Mouse (Mus musculus): ENCODE data around the gene Ddhd1. TPM values are rescaled to one million over a fixed set of nuclear protein-coding genes. Genes with fewer than 3 reads are reported as not detected.
A peak's percentile ranks its signal among the peaks of the same experiment; 100 is the strongest.

The Ddhd1 gene
- polyA plus RNA-seq, 1 experiment from 2014 or later = 9.0 TPM

- Histone ChIP-seq H3K4me1 (peaks cover 18% of the 10 kb centered on the region), H3K9ac (no peak overlapping the region), H3K4me3 (replicated peaks) (no peak overlapping the region), H3K4me2 (no peak overlapping the region), H3K36me3 (no peaks in the 10 kb centered on the region), H3K27me3 (replicated peaks) (no peaks in the 10 kb centered on the region), H3K9me3 (no peaks in the 10 kb centered on the region), H3K27ac (no peak overlapping the region)
- WGBS = 94% methylated on average over 1 of the region's 1 CpGs
- peak; percentile 23; the same call in 1 of the 2 replicates for ATAC-seq (ENCODE audit: insufficient read depth, low FRiP score, low read depth)
Measured at GRCm38 (mm10) chr14:45563577-45563976, 94.4 kb downstream of the Ddhd1 start.

- no peak overlapping the region for H3K4me2 ChIP-seq
- no peaks in the 10 kb centered on the region for H3K9me3 ChIP-seq
- 63% methylated on average over 6 of the region's 6 CpGs for WGBS
- H3K36me3 ChIP-seq = no peaks in the 10 kb centered on the region
- H3K27ac ChIP-seq = no peak overlapping the region
- peaks cover 18% of the 10 kb centered on the region for H3K4me1 ChIP-seq
- no peaks in the 10 kb centered on the region for H3K27me3 ChIP-seq (replicated peaks)
- ATAC-seq (ENCODE audit: insufficient read depth, low FRiP score, low read depth) = no peak
- no peak overlapping the region for H3K9ac ChIP-seq
- no peak overlapping the region for H3K4me3 ChIP-seq (replicated peaks)
Measured at GRCm38 (mm10) chr14:45561681-45562080, 96.3 kb downstream of the Ddhd1 start.

DNA sequence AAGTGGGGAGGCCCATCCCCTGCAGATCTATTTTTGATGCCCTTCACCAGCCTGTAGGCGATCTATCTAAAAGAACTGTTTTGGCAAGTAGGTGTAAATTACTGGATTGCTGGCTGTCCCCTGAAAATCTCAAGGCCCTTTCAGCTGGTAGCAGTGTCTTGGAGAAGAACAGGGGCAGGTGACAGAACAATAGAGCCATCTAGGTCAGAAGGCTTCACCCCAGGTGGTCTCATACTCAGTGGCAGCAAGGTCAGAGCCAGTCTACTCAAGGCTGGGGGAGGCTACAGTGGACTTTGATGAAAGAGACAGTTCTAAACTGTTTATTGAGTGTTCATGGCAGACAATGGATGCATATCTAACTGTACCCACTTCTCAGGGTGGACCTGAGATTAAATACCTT, 98.9 kb downstream of the Ddhd1 start:
- no peak overlapping the region for H3K4me3 ChIP-seq (replicated peaks)

GRCm38 (mm10) chr14:45554336-45554735, 103.6 kb downstream of the Ddhd1 start:
- H3K9ac ChIP-seq = no peak overlapping the region
- no peak overlapping the region for H3K27ac ChIP-seq
- 55% methylated on average over 6 of the region's 6 CpGs for WGBS
- no peak overlapping the region for H3K4me3 ChIP-seq (replicated peaks)
- H3K36me3 ChIP-seq = no peaks in the 10 kb centered on the region
- no peaks in the 10 kb centered on the region for H3K27me3 ChIP-seq (replicated peaks)
- H3K4me2 ChIP-seq = no peak overlapping the region
- H3K9me3 ChIP-seq = no peaks in the 10 kb centered on the region
- ATAC-seq (ENCODE audit: insufficient read depth, low FRiP score, low read depth) = no peak
- no peaks in the 10 kb centered on the region; the same call in 1 of the 2 replicates for H3K4me1 ChIP-seq

More for the DNA sequence above, 98.9 kb downstream of the Ddhd1 start:
- Histone ChIP-seq H3K4me1 (peaks cover 5% of the 10 kb centered on the region; the same call in 1 of the 2 replicates), H3K27ac (no peak overlapping the region), H3K9ac (no peak overlapping the region), H3K27me3 (replicated peaks) (no peaks in the 10 kb centered on the region), H3K36me3 (no peaks in the 10 kb centered on the region), H3K9me3 (no peaks in the 10 kb centered on the region), H3K4me2 (no peak overlapping the region)
- no peak for ATAC-seq (ENCODE audit: insufficient read depth, low FRiP score, low read depth)
- 100% methylated on average over 1 of the region's 1 CpGs for WGBS

GRCm38 (mm10) chr14:45553854-45554253, 104.1 kb downstream of the Ddhd1 start:
- Histone ChIP-seq H3K9me3 (no peaks in the 10 kb centered on the region), H3K4me2 (no peak overlapping the region), H3K27me3 (replicated peaks) (no peaks in the 10 kb centered on the region), H3K36me3 (no peaks in the 10 kb centered on the region), H3K4me1 (no peaks in the 10 kb centered on the region; the same call in 1 of the 2 replicates), H3K27ac (no peak overlapping the region), H3K9ac (no peak overlapping the region), H3K4me3 (replicated peaks) (no peak overlapping the region)
- WGBS = 57% methylated on average over 2 of the region's 2 CpGs
- ATAC-seq (ENCODE audit: insufficient read depth, low FRiP score, low read depth) = no peak

- Histone ChIP-seq H3K9ac (no peak overlapping the region), H3K4me2 (no peak overlapping the region), H3K4me1 (no peaks in the 10 kb centered on the region; the same call in 1 of the 2 replicates), H3K4me3 (replicated peaks) (no peak overlapping the region), H3K27me3 (replicated peaks) (no peaks in the 10 kb centered on the region), H3K27ac (no peak overlapping the region), H3K36me3 (no peaks in the 10 kb centered on the region), H3K9me3 (no peaks in the 10 kb centered on the region)
- no peak for ATAC-seq (ENCODE audit: insufficient read depth, low FRiP score, low read depth)
- 69% methylated on average over 4 of the region's 4 CpGs for WGBS
Measured at GRCm38 (mm10) chr14:45552431-45552830, 105.5 kb downstream of the Ddhd1 start.

DNA sequence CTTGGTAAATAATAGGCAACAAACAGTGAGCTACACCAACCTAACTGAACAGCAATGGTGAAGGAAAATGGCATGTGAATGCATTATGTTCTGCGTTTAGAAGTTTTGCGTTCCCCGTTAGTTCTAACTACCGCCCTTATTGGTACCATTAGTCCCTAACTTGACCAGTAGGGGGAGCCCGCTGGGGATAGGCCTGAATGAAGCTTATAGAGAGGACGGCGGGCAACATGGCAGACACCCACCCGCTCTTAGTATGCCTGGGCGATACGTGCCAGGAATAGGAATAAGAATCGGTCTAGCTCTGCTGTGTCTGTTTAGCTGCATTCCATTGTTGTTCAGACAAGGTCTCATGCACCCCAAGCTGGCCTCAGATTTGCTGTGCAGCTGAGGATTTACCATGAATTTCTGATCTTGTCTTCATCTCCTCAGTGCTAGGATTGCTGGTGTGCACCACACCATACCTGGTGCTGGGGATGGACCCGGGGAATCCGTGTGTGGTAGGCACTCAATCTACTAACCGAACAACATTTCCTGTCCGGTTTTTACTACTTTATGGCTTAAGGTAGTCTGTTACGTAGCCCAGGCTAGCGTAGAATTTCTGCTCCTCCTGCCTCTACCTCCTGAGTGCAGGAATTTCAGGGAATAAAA, 106.7 kb downstream of the Ddhd1 start:
- Histone ChIP-seq H3K4me2 (no peak overlapping the region; the same call in 1 of the 2 replicates), H3K9ac (no peak overlapping the region), H3K27ac (no peak overlapping the region), H3K36me3 (no peaks in the 10 kb centered on the region), H3K4me3 (replicated peaks) (no peak overlapping the region), H3K9me3 (no peaks in the 10 kb centered on the region), H3K27me3 (replicated peaks) (no peaks in the 10 kb centered on the region), H3K4me1 (no peaks in the 10 kb centered on the region; the same call in 1 of the 2 replicates)
- no peak for ATAC-seq (ENCODE audit: insufficient read depth, low FRiP score, low read depth)
- 54% methylated on average over 17 of the region's 17 CpGs for whole genome bisulfite sequencing

DNA sequence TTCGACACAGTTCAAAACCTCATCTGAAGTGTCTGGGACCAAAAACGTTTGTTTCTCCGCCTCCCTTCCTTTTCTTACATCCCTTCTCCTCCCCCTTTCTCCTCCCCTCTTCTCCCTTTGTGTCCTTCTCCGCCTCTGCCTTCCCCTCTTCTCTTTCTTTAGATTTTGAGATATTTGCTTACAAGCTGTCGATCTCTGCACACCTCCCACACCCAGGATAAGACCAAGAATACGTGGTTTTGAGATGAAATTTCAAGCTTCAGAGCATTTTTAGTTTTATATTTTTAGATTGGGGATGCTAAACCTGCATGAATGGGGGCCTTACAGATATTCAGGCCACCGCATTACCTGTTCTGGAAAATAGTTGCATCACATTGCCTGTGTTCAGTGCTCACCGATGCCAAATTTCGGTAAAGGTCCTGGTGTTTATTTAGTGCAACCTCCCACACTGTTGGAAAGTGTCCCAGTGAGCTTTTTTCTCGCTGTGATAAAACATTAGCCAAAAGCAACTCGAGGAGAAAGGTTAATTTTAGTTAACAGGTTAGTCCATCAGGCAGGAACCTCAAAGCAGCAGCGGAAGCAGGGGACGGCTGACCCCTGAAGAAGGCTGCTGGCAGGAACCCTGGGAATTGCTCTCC, 107.8 kb downstream of the Ddhd1 start:
- Histone ChIP-seq H3K36me3 (no peaks in the 10 kb centered on the region), H3K4me1 (no peaks in the 10 kb centered on the region; the same call in 1 of the 2 replicates), H3K4me3 (replicated peaks) (no peak overlapping the region), H3K9ac (no peak overlapping the region), H3K9me3 (no peaks in the 10 kb centered on the region), H3K4me2 (no peak overlapping the region), H3K27ac (no peak overlapping the region), H3K27me3 (replicated peaks) (no peaks in the 10 kb centered on the region)
- no peak for ATAC-seq (ENCODE audit: insufficient read depth, low FRiP score, low read depth)
- 56% methylated on average over 13 of the region's 13 CpGs for WGBS

DNA sequence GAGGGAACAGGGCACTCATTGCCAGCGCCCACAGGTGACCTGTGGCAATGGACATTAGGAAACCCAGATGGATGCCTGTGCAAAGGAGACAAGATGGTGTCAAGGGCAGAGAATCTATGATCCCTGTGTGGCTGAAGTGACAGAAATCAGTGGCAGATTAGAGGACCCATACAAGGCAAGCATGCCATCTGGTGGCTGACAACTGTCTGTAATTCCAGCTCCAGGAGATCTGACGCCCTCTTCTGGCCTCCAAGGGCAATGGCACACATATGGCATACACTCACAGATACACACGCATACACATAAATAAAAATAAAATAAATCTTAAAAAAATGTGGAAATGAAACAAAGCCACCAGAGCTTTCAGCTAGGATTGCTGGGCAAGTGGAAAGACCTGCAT, 109.8 kb downstream of the Ddhd1 start:
- Histone ChIP-seq H3K27me3 (replicated peaks) (no peaks in the 10 kb centered on the region), H3K9ac (no peak overlapping the region), H3K4me1 (no peaks in the 10 kb centered on the region), H3K4me3 (replicated peaks) (no peak overlapping the region), H3K9me3 (no peaks in the 10 kb centered on the region), H3K4me2 (no peak overlapping the region), H3K36me3 (no peaks in the 10 kb centered on the region), H3K27ac (no peak overlapping the region)
- 67% methylated on average over 3 of the region's 3 CpGs for WGBS
- no peak for ATAC-seq (ENCODE audit: insufficient read depth, low FRiP score, low read depth)

GRCm38 (mm10) chr14:45544905-45545304, 113.0 kb downstream of the Ddhd1 start:
- Histone ChIP-seq H3K27ac (no peak overlapping the region), H3K9ac (no peak overlapping the region), H3K9me3 (no peaks in the 10 kb centered on the region), H3K4me3 (replicated peaks) (no peak overlapping the region), H3K4me2 (no peak overlapping the region), H3K27me3 (replicated peaks) (no peaks in the 10 kb centered on the region), H3K4me1 (no peaks in the 10 kb centered on the region), H3K36me3 (no peaks in the 10 kb centered on the region)
- 80% methylated on average over 7 of the region's 7 CpGs for WGBS
- no peak for ATAC-seq (ENCODE audit: insufficient read depth, low FRiP score, low read depth)

DNA sequence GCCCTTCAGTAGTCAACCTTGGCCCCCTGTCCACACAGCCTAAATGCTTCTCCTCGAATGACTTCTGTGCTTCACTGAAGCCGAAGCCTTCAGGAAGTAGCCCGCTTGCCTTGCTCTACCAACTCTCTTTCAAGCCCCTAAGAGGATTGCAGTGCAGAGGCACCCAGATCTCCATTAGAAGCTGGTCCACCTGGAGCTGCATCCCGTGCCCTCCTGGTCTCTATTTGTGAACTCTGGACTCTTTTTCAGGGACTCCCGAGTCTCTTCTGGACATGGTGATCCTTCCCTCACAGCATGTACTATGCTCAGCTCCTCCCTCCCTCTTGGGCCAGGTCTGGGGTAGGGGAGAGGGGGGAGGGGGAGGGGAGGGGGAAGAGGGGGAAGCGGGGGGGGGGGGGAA, 113.9 kb downstream of the Ddhd1 start:
- no peak overlapping the region for H3K4me3 ChIP-seq (replicated peaks)
- H3K4me1 ChIP-seq = no peaks in the 10 kb centered on the region
- H3K27ac ChIP-seq = no peak overlapping the region
- H3K9ac ChIP-seq = no peak overlapping the region
- no peaks in the 10 kb centered on the region for H3K27me3 ChIP-seq (replicated peaks)
- 57% methylated on average over 5 of the region's 6 CpGs for WGBS
- H3K36me3 ChIP-seq = no peaks in the 10 kb centered on the region
- H3K9me3 ChIP-seq = no peaks in the 10 kb centered on the region
- no peak overlapping the region for H3K4me2 ChIP-seq
- no peak for ATAC-seq (ENCODE audit: insufficient read depth, low FRiP score, low read depth)

- no peak overlapping the region for H3K4me2 ChIP-seq
- H3K27ac ChIP-seq = peak overlapping the region; percentile 2; the same call in 1 of the 2 replicates
- H3K4me1 ChIP-seq = no peaks in the 10 kb centered on the region
- H3K36me3 ChIP-seq = no peaks in the 10 kb centered on the region
- ATAC-seq (ENCODE audit: insufficient read depth, low FRiP score, low read depth) = peak; percentile 72
- H3K9ac ChIP-seq = no peak overlapping the region
- no peaks in the 10 kb centered on the region for H3K9me3 ChIP-seq
- no peak overlapping the region for H3K4me3 ChIP-seq (replicated peaks)
- WGBS = 30% methylated on average over 12 of the region's 12 CpGs
- H3K27me3 ChIP-seq (replicated peaks) = no peaks in the 10 kb centered on the region
Measured at GRCm38 (mm10) chr14:45539659-45540468, 118.1 kb downstream of the Ddhd1 start.

Data from stomach, embryonic 15.5 days (tissue).